Mouse (Mus musculus) heart, adult 2 months (tissue): ENCODE data around the gene Tgfb1i1. TPM values are rescaled to one million over a fixed set of nuclear protein-coding genes. Genes with fewer than 3 reads are reported as not detected.

ENCODE experiments used
- DNase-seq, 2 experiments: peaks; one replicate each; pipeline ENCODE4 v3.0.0; 2021
- H3K27ac ChIP-seq: fragments of 200-600 bp; 2 replicates; pipeline ENCODE4 v1.8.1; 2022
- H3K27me3 ChIP-seq: fragments of 200-500 bp; 2 replicates; pipeline ENCODE4 v1.6.1; 2012; ENCODE audit warnings: mild to moderate bottlenecking, low read length, inconsistent platforms, mixed read lengths; ENCODE audit not compliant: control insufficient read depth, insufficient read depth
- H3K36me3 ChIP-seq: fragments of 200-500 bp; 2 replicates; pipeline ENCODE4 v1.6.1; 2012; ENCODE audit warnings: low read length, inconsistent platforms; ENCODE audit not compliant: control insufficient read depth, insufficient read depth
- H3K4me1 ChIP-seq: fragments of 200-500 bp; 2 replicates; pipeline ENCODE4 v1.6.1; 2011; ENCODE audit warnings: low read length; ENCODE audit not compliant: control insufficient read depth, insufficient read depth
- H3K4me3 ChIP-seq: fragments of 200-600 bp; 2 replicates; pipeline ENCODE4 v1.8.1; 2022
- H3K79me2 ChIP-seq: fragments of 200-500 bp; replicated peaks from 2 replicates; pipeline ENCODE4 v1.6.1; 2012; ENCODE audit warnings: mild to moderate bottlenecking, inconsistent platforms, low read length, moderate library complexity, mixed read lengths; ENCODE audit not compliant: control insufficient read depth, insufficient read depth
- H3K9ac ChIP-seq: fragments of 200-500 bp; 2 replicates; pipeline ENCODE4 v1.6.1; 2012; ENCODE audit warnings: low read depth, mild to moderate bottlenecking, control low read depth, inconsistent platforms, low read length, mixed read lengths
- CTCF ChIP-seq: fragments of 200-600 bp; IDR thresholded peaks from 2 replicates; pipeline ENCODE4 v1.8.1; 2022; ENCODE audit warnings: antibody characterized with exemption, mild to moderate bottlenecking, moderate library complexity
- EP300 ChIP-seq: fragments of 200-500 bp; IDR thresholded peaks from 2 replicates; pipeline ENCODE4 v1.6.1; 2011; ENCODE audit warnings: low read depth, low read length, control low read depth; ENCODE audit not compliant: insufficient read depth
- POLR2A ChIP-seq: fragments of 200-500 bp; IDR thresholded peaks from 2 replicates; pipeline ENCODE4 v1.6.1; 2011; ENCODE audit warnings: mild to moderate bottlenecking, low read depth, low read length, control low read depth; ENCODE audit not compliant: insufficient read depth
- WGBS: fragments of 180-500 bp; shearing (Covaris S2); methylation state at CpG from one replicate; pipeline ENCODE4 v1.1.7; 2018; 5-methylcytosine and 5-hydroxymethylcytosine counted together
- intact Hi-C: fragments of 180-260 bp; cut with DNase I; formaldehyde crosslinking; loops from one replicate; pipeline ENCODE4 v1.15.1; 2025
- long read RNA-seq: library from polyadenylated mRNA; stranded (forward); transcript quantifications from one replicate; pipeline ENCODE4 v2.0.0, GENCODE M21; 2021
- polyA plus RNA-seq: library from polyadenylated mRNA; depleted of rRNA; stranded (reverse); fragments of >200 nt; gene quantifications from 2 replicates; pipeline ENCODE4 v1.2.3, GENCODE M21; 2012; rRNA removed
- total RNA-seq, 2 experiments: library from RNA; stranded (reverse); gene quantifications; 2 replicates each; pipeline ENCODE4 v1.2.3; 2021

Tgfb1i1 gene
- 10 to 100 TPM; 14.3 to 20.1 TPM for total RNA-seq
- 26.2 and 28.2 TPM in 2 replicates for polyA plus RNA-seq
- long read RNA-seq, partial matches to known transcripts = 0 of 10 reads
- long read RNA-seq, other reads (novel, unspliced or antisense) = 3 of 10 reads

DNA sequence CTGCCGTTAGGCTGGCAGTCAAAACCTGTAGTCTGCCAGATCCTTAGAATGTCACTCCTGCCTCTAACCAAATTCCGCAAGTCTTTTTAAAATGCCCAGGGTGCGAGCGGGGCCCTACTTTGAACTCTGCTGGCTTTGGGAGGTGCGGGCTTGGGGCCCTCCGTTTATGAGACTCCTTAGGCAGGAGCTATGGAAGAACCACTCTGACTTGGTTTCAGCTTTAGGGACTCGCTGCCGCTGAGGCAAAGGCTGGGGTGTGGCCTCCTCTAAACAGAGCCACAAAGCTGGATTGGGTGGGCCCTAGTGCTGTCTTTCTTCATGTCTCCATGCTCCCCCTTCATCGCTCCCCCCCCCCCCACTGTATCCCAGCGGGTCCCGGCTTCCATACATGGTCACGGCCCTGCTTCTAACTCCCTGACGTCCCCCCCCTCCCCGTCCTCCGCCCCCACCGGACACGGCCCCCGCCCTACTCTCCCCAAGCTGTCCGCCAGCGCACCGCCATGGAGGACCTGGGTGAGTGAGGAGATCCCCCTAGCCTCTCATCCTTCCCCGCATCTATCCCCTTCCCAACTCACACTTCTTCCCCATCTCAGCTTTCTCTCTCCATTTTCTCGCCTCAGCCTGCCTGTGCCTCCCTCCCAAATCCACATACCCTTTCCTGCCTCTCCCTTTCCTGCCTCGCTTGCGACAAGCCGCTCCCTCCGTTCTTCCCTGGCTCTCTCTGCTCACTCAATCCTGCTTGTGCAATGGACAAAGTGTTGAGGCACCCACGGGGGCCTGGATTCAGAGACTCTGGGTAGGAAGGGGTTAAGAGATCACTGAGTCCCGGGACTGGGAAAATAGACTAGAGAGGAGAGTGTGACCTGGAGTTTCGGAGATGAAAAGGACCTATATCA is at the start of gene Tgfb1i1:
Gene Tgfb1i1 (plus strand): TSS at position 317 of the 896 bp plus-strand sequence.
- no peaks in the 10 kb centered on the region for H3K79me2 ChIP-seq
- no peaks in the 10 kb centered on the region for H3K27me3 ChIP-seq
- H3K4me1 ChIP-seq = peaks cover 2% of the 10 kb centered on the region; the same call in 1 of the 2 replicates
- H3K36me3 ChIP-seq = no peaks in the 10 kb centered on the region; the same call in none of the 2 replicates
- peak within 1 kb of the TSS; percentile 75 for H3K9ac ChIP-seq
- intact Hi-C loops = loop anchor here (1.0 to 10.0 kb wide), 3 partner anchors 99 to 461 kb away; partner anchors contain the start of gene Inpp5f
- no peak for TF ChIP-seq EP300
- no peak for TF ChIP-seq CTCF
- peak; percentile 88 for TF ChIP-seq POLR2A
- H3K4me3 ChIP-seq = peak within 1 kb of the TSS; percentile 85
- peak; percentile 78 to 79 for DNase-seq
- WGBS = 4% methylated on average over 26 of the region's 30 CpGs
- peak within 1 kb of the TSS; percentile 95 for H3K27ac ChIP-seq

DNA sequence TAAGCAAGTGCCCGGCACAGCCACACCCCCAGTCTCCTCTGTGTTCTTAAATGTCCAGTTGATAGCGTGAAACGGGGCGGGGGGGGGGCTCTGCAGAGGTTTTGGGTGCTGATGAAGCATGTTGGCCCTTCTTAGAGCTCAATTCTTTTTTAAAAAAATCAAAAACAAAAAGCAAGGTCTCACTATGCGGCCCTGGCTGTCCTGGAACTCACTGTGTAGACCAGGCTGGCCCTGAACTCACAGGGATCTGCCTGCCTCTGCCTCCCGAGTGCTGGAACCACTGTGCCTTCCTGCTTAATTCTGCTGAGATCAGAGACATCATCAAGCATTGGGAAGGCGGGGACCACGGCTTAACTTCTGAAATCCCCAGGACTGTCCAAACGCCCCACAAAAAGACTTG is 45.0 kb upstream of the Tgfb1i1 start:
- TF ChIP-seq EP300 (no peak), POLR2A (no peak), CTCF (no peak)
- DNase-seq = no peak
- H3K27me3 ChIP-seq = no peaks in the 10 kb centered on the region
- 91% methylated on average over 9 of the region's 9 CpGs for WGBS
- no peaks in the 10 kb centered on the region for H3K36me3 ChIP-seq
- no peaks in the 10 kb centered on the region for H3K79me2 ChIP-seq
- no peaks in the 10 kb centered on the region; the same call in 1 of the 2 replicates for H3K4me1 ChIP-seq
- no peak overlapping the region for H3K4me3 ChIP-seq
- no peak overlapping the region for H3K27ac ChIP-seq
- H3K9ac ChIP-seq = no peak overlapping the region
- intact Hi-C loops = loop anchor here (10.0 kb wide), 1 partner anchor 387 kb away; no protein-coding TSS in a partner anchor

DNA sequence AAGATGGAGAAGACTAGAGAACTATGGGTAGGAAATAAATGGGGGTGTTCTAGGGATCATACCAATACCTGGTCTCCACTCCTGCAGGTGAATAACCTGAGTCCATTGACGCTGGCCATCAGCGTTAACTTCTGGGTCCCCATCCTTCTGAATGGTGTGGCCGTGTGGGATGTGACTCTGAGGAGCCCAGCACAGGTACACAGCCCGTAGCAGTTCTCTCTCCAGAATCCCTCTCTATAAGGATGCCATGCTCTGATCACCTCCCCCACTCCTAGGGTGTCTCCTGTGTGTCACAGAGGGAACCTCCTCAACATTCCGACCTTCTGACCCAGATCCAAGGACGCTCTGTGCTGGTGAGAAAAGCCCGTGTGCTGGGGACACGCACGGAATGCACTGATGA is 43.5 kb upstream of the Tgfb1i1 start:
- intact Hi-C loops = loop anchor here (10.0 kb wide), 1 partner anchor 388 kb away; no protein-coding TSS in a partner anchor
- peak; percentile 22 to 24 for DNase-seq
- H3K9ac ChIP-seq = no peak overlapping the region
- WGBS = 62% methylated on average over 9 of the region's 9 CpGs
- TF ChIP-seq POLR2A (peak; percentile 48; the same call in 1 of the 2 replicates), CTCF (no peak), EP300 (peak; percentile 56; the same call in 1 of the 2 replicates)
- no peaks in the 10 kb centered on the region; the same call in 1 of the 2 replicates for H3K4me1 ChIP-seq
- no peaks in the 10 kb centered on the region for H3K79me2 ChIP-seq
- no peaks in the 10 kb centered on the region for H3K27me3 ChIP-seq
- no peaks in the 10 kb centered on the region for H3K36me3 ChIP-seq
- H3K4me3 ChIP-seq = no peak overlapping the region
- peak overlapping the region; percentile 38 for H3K27ac ChIP-seq

DNA sequence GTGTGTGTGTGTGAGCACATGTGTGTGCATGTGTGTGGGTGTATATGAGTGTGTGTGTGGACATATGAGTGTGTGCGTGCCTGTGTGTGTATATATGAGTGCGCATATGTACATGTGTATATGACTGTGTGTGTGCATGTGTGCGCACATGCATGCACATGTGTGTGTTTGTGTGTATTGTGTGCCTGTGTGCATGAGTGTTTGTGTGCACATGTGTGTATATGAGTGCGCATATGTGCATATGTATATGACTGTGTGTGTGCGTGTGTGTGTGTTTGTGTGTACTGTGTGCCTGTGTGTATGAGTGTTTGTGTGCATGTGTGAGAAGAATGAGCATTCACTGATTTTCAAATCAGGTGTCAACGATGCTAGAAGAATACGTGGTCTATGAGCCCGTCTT is 42.4 kb upstream of the Tgfb1i1 start:
- TF ChIP-seq CTCF = no peak
- TF ChIP-seq POLR2A = no peak
- TF ChIP-seq EP300 = no peak
- Histone ChIP-seq H3K4me1 (no peaks in the 10 kb centered on the region; the same call in 1 of the 2 replicates), H3K79me2 (no peaks in the 10 kb centered on the region), H3K27ac (peak overlapping the region; percentile 97), H3K4me3 (peak overlapping the region; percentile 52), H3K9ac (0 out of 2 replicates have a peak overlapping the region, but pooled peaks have one; percentile 25), H3K36me3 (no peaks in the 10 kb centered on the region), H3K27me3 (no peaks in the 10 kb centered on the region)
- intact Hi-C loops = loop anchor here (2.0 to 10.0 kb wide), 2 partner anchors 199 to 389 kb away; no protein-coding TSS in a partner anchor
- no peak for DNase-seq
- WGBS = 84% methylated on average over 8 of the region's 8 CpGs

DNA sequence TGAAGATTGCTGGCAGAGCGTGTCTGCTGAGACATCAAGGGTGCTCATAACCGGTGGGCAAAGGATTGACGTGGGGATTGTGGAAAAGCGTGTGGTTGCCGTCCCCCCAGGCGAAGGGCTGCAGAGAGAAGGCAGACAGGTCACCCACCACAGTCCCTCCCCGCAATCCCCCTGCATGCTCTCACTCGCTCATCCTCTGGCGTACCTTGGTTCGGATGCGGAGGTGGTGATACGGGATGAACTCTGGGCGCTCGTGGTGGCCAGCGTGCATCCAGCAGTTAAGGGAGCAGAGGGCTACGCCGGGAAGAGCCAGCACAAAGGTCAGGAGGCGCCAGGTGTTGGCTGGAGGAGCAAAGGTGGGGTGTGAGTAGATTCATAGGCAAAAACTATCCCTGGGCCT is 40.9 kb upstream of the Tgfb1i1 start:
- H3K27ac ChIP-seq = peak overlapping the region; percentile 97
- H3K4me3 ChIP-seq = peak overlapping the region; percentile 52
- peak; percentile 24 to 36 for DNase-seq
- no peaks in the 10 kb centered on the region; the same call in 1 of the 2 replicates for H3K4me1 ChIP-seq
- no peaks in the 10 kb centered on the region for H3K27me3 ChIP-seq
- intact Hi-C loops = loop anchor here (2.0 to 10.0 kb wide), 2 partner anchors 201 to 391 kb away; no protein-coding TSS in a partner anchor
- H3K36me3 ChIP-seq = no peaks in the 10 kb centered on the region
- 59% methylated on average over 18 of the region's 18 CpGs for WGBS
- H3K9ac ChIP-seq = peak overlapping the region; percentile 80
- no peak; the same call in 1 of the 2 replicates for TF ChIP-seq POLR2A
- TF ChIP-seq CTCF = no peak
- TF ChIP-seq EP300 = no peak
- no peaks in the 10 kb centered on the region for H3K79me2 ChIP-seq
